Mouse (Mus musculus): Measurements from ENCODE around the gene Atp5b.
"Not testable (repeated sequence)": the region's sequence is repeated elsewhere in the genome, so short reads cannot be mapped to it uniquely, and the experiment has no call there.

Atp5b gene

DNA sequence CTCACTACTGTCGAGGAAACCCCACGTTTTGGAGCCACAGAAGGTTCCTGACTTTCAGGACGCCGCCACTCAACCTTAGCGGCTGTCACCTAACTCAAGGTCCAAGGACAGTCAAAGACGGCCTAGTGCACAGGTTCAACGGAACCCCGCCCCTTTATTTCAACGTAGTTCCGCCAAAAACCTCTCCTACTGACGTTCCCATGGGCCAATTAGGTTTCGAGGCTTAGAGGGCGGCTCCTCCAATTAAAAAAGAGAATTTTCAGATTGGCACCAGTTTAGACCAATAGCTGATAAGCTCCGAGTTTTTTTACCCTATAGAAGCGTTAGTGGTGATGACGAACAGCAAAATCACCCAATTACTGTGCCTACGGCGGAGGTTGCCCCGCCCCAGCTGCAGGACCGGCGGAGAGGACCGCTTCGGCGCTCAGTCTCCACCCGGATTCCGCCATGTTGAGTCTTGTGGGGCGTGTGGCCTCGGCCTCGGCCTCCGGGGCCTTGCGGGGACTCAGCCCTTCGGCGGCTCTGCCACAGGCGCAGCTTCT, at the start of gene Atp5b:
Atp5b (plus strand) TSS at position 394 of the 542 bp plus-strand sequence.
- DNase-seq (ENCODE audit: low read depth) = peak; percentile 100

GRCm38 (mm10) chr10:128036746-128037425, 46.2 kb upstream of the Atp5b start:
- DNase-seq (ENCODE audit: low read depth) = peak; percentile 74

GRCm38 (mm10) chr10:128037921-128038320, 45.2 kb upstream of the Atp5b start:
- no peak for DNase-seq (ENCODE audit: low read depth)

- peak; percentile 68 for DNase-seq (ENCODE audit: low read depth)
These were observed 43.9 kb upstream of the Atp5b start for GRCm38 (mm10) chr10:128039167-128039566.

- DNase-seq (ENCODE audit: low read depth) = peak; percentile 45
These were observed 43.2 kb upstream of the Atp5b start for GRCm38 (mm10) chr10:128039858-128040257.

DNA sequence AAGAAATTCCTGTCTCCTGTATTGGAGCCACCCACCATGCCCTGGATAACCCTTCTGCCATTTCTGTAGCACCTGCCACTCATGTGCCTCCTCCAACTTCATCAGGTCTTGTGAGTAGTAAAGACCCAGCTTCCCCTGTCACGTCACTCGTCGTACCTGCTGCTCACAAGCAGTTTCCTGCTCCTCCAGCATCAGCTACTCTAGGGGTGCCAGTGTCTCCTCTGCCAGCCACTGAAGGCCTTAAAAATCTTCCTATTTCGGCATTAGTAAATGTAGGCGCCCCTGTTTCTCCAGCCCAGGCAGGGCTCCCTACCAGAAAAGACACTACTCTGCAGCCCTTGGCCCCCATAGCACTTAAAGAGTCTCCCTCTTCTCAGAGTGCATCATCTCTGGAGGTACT, 42.8 kb upstream of the Atp5b start:
- peak; percentile 34 for DNase-seq (ENCODE audit: low read depth)

GRCm38 (mm10) chr10:128041636-128042035, 41.4 kb upstream of the Atp5b start:
- DNase-seq (ENCODE audit: low read depth) = no peak

GRCm38 (mm10) chr10:128042466-128042865, 40.6 kb upstream of the Atp5b start:
- no peak for DNase-seq (ENCODE audit: low read depth)

- no peak for DNase-seq (ENCODE audit: low read depth)
These were observed 39.8 kb upstream of the Atp5b start for GRCm38 (mm10) chr10:128043041-128043835.

GRCm38 (mm10) chr10:128048157-128048556, 34.9 kb upstream of the Atp5b start:
- no peak for DNase-seq (ENCODE audit: low read depth)

DNA sequence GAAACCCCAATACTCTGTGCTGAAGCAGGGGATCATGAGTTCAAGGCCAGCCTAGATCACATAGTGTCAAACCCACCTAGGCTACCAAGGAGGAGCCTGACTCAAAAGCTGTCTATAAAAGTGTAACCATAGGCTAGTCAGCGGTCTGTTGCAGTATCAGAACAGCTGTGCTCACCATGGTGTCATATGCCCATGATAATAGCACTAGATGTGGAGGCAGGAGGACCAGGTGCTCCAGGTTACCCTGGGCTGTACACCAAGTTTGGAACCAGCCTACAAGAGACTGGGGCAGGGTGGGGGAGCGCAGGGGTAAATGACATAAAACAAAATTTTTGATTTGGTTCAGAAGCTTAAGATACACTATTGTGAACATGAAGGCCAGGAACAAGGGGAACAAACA, 33.3 kb upstream of the Atp5b start:
- no peak for DNase-seq (ENCODE audit: low read depth)

DNA sequence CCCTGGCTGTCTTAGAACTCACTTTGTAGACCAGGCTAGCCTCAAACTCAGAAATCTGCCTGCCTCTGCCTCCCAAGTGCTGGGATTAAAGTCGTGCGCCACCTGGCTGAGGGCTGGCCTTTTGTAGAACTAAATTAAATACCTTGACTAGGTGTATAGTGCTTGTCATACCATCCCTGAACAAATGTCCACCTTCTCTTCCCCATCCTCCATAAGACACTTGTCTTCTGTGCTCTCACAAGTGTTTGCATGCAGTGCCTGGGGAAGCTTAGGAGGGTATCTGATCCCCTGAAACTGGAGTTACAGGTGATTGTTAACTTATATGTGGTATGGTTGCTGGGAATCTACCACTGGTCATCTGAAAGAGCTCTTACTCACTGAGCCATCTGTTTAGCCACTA, 32.7 kb upstream of the Atp5b start:
- DNase-seq (ENCODE audit: low read depth) = no peak

- no peak for DNase-seq (ENCODE audit: low read depth)
These were observed 31.5 kb upstream of the Atp5b start for GRCm38 (mm10) chr10:128051589-128051988.

DNA sequence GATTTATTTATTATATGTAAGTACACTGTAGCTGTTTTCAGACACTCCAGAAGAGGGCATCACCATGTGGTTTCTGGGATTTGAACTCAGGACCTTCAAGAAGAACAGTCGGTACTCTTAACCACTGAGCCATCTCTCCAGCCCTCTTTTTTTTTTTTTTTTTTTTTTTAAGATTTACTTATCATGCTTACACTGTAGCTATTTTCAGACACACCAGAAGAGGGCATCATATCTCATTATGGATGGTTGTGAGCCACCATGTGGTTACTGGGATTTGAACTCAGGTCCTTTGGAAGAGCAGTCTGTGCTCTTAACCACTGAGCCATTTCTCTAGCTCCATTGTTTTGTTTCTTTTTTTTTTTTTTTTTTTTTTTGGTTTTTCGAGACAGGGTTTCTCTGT, 30.9 kb upstream of the Atp5b start:
- not testable (repeated sequence) for DNase-seq (ENCODE audit: low read depth)

GRCm38 (mm10) chr10:128053001-128053400, 30.1 kb upstream of the Atp5b start:
- DNase-seq (ENCODE audit: low read depth) = no peak

DNA sequence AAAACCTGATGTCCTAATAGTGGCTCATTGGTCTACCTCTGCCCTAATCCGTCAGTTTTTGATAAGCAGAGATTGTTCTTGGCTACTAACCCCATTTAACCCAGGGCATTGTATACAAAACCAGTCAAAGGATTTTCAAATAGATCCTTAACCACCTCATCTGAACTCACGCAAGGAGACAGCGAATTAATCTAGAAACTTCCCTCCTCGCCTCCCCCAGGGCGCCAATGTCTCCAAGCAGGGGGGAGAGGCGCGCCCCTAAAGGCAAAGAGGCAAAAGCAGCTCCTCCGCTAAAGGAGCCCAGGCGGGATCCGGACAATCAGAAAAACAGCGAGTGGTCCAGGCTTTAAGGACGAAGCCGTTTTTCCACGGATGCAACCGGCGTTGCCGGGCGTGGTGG, 24.9 kb upstream of the Atp5b start:
- no peak for DNase-seq (ENCODE audit: low read depth)

DNA sequence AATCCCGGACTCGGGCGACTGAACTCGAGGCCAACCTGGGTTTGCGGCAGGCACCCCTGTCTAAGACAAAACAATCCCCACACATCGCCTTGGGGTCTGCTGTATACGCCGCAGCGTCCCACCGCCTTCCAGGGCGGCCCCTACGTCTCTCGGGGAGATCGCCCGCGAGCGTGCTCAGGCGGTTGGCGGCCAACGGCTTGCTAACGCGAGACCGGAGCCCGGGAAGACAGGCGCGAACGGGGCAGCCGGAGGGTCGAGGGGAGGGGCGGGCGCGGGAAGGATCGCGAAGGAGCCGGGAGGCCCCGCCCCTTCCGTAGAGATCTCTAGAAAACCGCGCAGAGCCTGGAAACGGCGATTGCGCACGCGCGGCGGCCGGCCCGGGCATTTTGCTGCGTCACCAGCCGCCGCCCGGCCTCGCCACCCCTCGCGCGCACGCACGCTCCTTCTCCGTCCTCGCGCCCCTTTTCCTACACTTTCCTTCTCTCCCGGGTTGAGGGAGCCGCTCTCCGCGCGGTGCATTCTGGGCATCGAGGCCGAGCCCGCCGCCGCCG, 24.4 kb upstream of the Atp5b start, which contains the start of gene Ptges3:
Ptges3 (plus strand) TSS at position 354 of the 551 bp plus-strand sequence.
- peak; percentile 97 for DNase-seq (ENCODE audit: low read depth)

DNA sequence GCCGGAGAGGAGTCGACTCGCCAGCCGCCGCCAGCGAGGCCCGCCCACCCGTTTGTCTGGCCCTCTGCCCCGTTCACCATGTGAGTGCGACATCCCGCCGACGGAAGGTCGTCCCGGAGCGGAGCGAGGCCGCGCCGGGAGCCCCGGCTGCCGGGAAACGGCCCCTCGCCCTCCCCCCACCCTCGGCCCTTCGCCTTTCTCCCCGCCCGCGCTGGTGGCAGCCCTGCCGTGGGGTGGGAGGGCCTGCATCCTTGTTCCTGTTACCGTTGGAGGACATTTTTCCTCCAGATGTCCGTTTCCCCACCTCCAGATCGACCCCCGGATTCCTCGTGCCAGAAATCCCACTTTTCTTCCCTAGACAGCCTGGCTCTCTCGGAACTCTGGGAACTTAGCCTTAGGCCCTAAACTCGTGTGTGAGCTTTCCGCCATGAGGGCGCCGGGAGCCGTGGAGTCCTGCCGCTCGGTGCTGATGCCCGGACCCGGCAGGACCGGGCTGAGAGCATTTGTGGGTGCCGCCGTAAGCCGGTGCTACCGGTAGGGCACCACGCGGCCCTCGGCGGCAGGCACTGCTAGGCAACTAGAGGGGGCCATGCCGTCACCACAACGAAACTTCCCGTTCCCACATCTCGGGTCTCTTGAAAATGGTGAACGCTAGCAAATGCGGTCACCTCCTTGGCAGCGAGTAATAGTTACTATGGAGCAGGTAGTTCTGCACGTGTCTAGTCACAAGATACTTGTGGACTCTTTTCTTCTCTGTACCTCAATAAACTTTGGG, 23.7 kb upstream of the Atp5b start:
- DNase-seq (ENCODE audit: low read depth) = peak; percentile 89

DNA sequence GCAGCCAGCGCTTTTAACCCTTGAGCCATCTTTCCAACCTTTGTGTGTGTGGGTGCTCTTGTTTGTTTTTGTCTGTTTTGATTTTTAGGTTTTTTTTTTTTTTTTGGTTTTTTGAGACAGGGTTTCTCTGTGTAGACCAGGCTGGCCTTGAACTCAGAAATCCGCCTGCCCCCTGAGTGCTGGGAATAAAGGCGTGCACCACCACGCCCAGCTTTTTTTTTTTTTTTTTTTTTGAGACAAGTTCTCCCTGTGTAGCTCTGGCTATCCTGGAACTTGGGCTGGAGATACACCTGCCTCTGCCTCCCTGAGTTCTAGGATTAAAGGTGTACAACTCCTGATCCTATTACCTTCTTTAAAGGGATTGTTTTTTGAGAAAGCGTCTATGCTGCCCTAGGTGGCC, 22.0 kb upstream of the Atp5b start:
- DNase-seq (ENCODE audit: low read depth) = no peak

- DNase-seq (ENCODE audit: low read depth) = no peak
These were observed 20.7 kb upstream of the Atp5b start for GRCm38 (mm10) chr10:128062221-128062989.

DNA sequence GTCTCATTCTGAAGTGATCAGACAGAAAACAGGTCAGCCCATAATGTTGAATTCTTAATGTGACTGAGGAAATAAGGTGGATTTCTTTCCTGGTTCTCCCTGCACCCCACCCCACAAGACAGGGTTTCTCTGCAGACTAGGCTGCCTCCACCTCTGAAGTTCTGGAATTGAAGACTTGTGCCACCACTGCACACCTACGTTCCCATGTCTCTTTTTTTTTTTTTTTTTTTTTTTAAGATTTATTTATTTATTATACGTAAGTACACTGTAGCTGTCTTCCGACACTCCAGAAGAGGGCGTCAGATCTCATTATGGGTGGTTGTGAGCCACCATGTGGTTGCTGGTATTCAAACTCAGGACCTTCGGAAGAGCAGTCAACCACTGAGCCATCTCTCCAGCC, 17.0 kb upstream of the Atp5b start:
- no peak for DNase-seq (ENCODE audit: low read depth)
